Mouse (Mus musculus): Measurements from ENCODE around the gene Glt8d1. TPM values are rescaled to one million over a fixed set of nuclear protein-coding genes. Genes with fewer than 3 reads are reported as not detected.

Glt8d1 gene
- polyA plus RNA-seq (2012; ENCODE audit: insufficient read depth, insufficient read length, missing spikeins) = 62.2 and 65.6 TPM in 2 replicates

- H3K27ac ChIP-seq (ENCODE audit: insufficient read depth, low read depth, low read length) = peak within 1 kb of the TSS; percentile 77
- peaks cover 5% of the 10 kb centered on the region for H3K4me1 ChIP-seq (ENCODE audit: control insufficient read depth, insufficient read depth, low read length)
- TF ChIP-seq CTCF (IDR thresholded peaks at IDR 0.05; ENCODE audit: low read depth, low read length) (no peak), POLR2A (IDR thresholded peaks at IDR 0.05; ENCODE audit: borderline replicate concordance, low read depth, low read length) (no peak)
- peak within 1 kb of the TSS; percentile 92 for H3K4me3 ChIP-seq (ENCODE audit: insufficient read depth, low read length)
These were observed at the start of gene Glt8d1, which contains the start of gene Spcs1 for GRCm38 (mm10) chr14:31001307-31002205. Gene Glt8d1, plus strand, starts transcription at chr14:31001400. Gene Spcs1, minus strand, starts transcription at chr14:31001672.

GRCm38 (mm10) chr14:30958517-30958916, 42.7 kb upstream of the Glt8d1 start:
- Histone ChIP-seq H3K4me1 (ENCODE audit: control insufficient read depth, insufficient read depth, low read length) (0 out of 2 replicates have a peak, but pooled peaks cover 2% of the 10 kb centered on the region), H3K27ac (ENCODE audit: insufficient read depth, low read depth, low read length) (no peak overlapping the region), H3K4me3 (ENCODE audit: insufficient read depth, low read length) (no peak overlapping the region)
- no peak for TF ChIP-seq POLR2A (IDR thresholded peaks at IDR 0.05; ENCODE audit: borderline replicate concordance, low read depth, low read length)
- no peak for TF ChIP-seq CTCF (IDR thresholded peaks at IDR 0.05; ENCODE audit: low read depth, low read length)

GRCm38 (mm10) chr14:30959031-30959430, 42.2 kb upstream of the Glt8d1 start:
- H3K27ac ChIP-seq (ENCODE audit: insufficient read depth, low read depth, low read length) = no peak overlapping the region
- no peak overlapping the region for H3K4me3 ChIP-seq (ENCODE audit: insufficient read depth, low read length)
- H3K4me1 ChIP-seq (ENCODE audit: control insufficient read depth, insufficient read depth, low read length) = no peaks in the 10 kb centered on the region
- TF ChIP-seq CTCF (IDR thresholded peaks at IDR 0.05; ENCODE audit: low read depth, low read length) (no peak), POLR2A (IDR thresholded peaks at IDR 0.05; ENCODE audit: borderline replicate concordance, low read depth, low read length) (no peak)

- Histone ChIP-seq H3K27ac (ENCODE audit: insufficient read depth, low read depth, low read length) (no peak overlapping the region), H3K4me3 (ENCODE audit: insufficient read depth, low read length) (no peak overlapping the region), H3K4me1 (ENCODE audit: control insufficient read depth, insufficient read depth, low read length) (no peaks in the 10 kb centered on the region)
- TF ChIP-seq POLR2A (IDR thresholded peaks at IDR 0.05; ENCODE audit: borderline replicate concordance, low read depth, low read length) (no peak), CTCF (IDR thresholded peaks at IDR 0.05; ENCODE audit: low read depth, low read length) (no peak)
These were observed 40.8 kb upstream of the Glt8d1 start for GRCm38 (mm10) chr14:30960366-30960765.

GRCm38 (mm10) chr14:30974204-30974603, 27.0 kb upstream of the Glt8d1 start:
- Histone ChIP-seq H3K27ac (ENCODE audit: insufficient read depth, low read depth, low read length) (peak overlapping the region; percentile 60; the same call in 1 of the 2 replicates), H3K4me3 (ENCODE audit: insufficient read depth, low read length) (no peak overlapping the region), H3K4me1 (ENCODE audit: control insufficient read depth, insufficient read depth, low read length) (peaks cover 10% of the 10 kb centered on the region)
- TF ChIP-seq CTCF (IDR thresholded peaks at IDR 0.05; ENCODE audit: low read depth, low read length) (no peak), POLR2A (IDR thresholded peaks at IDR 0.05; ENCODE audit: borderline replicate concordance, low read depth, low read length) (no peak)

GRCm38 (mm10) chr14:30976222-30976621, 25.0 kb upstream of the Glt8d1 start:
- Histone ChIP-seq H3K27ac (ENCODE audit: insufficient read depth, low read depth, low read length) (no peak overlapping the region), H3K4me3 (ENCODE audit: insufficient read depth, low read length) (no peak overlapping the region), H3K4me1 (ENCODE audit: control insufficient read depth, insufficient read depth, low read length) (peaks cover 10% of the 10 kb centered on the region)
- TF ChIP-seq CTCF (IDR thresholded peaks at IDR 0.05; ENCODE audit: low read depth, low read length) (no peak), POLR2A (IDR thresholded peaks at IDR 0.05; ENCODE audit: borderline replicate concordance, low read depth, low read length) (no peak)

- TF ChIP-seq POLR2A (IDR thresholded peaks at IDR 0.05; ENCODE audit: borderline replicate concordance, low read depth, low read length) (no peak), CTCF (IDR thresholded peaks at IDR 0.05; ENCODE audit: low read depth, low read length) (no peak)
- Histone ChIP-seq H3K4me1 (ENCODE audit: control insufficient read depth, insufficient read depth, low read length) (no peaks in the 10 kb centered on the region; the same call in 1 of the 2 replicates), H3K4me3 (ENCODE audit: insufficient read depth, low read length) (no peak overlapping the region), H3K27ac (ENCODE audit: insufficient read depth, low read depth, low read length) (no peak overlapping the region)
These were observed 4.8 kb upstream of the Glt8d1 start for GRCm38 (mm10) chr14:30996417-30996816.

- no peak overlapping the region for H3K27ac ChIP-seq (ENCODE audit: insufficient read depth, low read depth, low read length)
- no peak for TF ChIP-seq POLR2A (IDR thresholded peaks at IDR 0.05; ENCODE audit: borderline replicate concordance, low read depth, low read length)
- no peak for TF ChIP-seq CTCF (IDR thresholded peaks at IDR 0.05; ENCODE audit: low read depth, low read length)
- peaks cover 5% of the 10 kb centered on the region for H3K4me1 ChIP-seq (ENCODE audit: control insufficient read depth, insufficient read depth, low read length)
- peak overlapping the region; percentile 92 for H3K4me3 ChIP-seq (ENCODE audit: insufficient read depth, low read length)
These were observed 844 bp upstream of the Glt8d1 start for GRCm38 (mm10) chr14:31000356-31000755.

GRCm38 (mm10) chr14:31000816-31001306, 339 bp upstream of the Glt8d1 start:
- Histone ChIP-seq H3K4me1 (ENCODE audit: control insufficient read depth, insufficient read depth, low read length) (peaks cover 5% of the 10 kb centered on the region), H3K27ac (ENCODE audit: insufficient read depth, low read depth, low read length) (peak overlapping the region; percentile 62), H3K4me3 (ENCODE audit: insufficient read depth, low read length) (peak overlapping the region; percentile 92)
- no peak for TF ChIP-seq POLR2A (IDR thresholded peaks at IDR 0.05; ENCODE audit: borderline replicate concordance, low read depth, low read length)
- TF ChIP-seq CTCF (IDR thresholded peaks at IDR 0.05; ENCODE audit: low read depth, low read length) = no peak

- TF ChIP-seq CTCF (IDR thresholded peaks at IDR 0.05; ENCODE audit: low read depth, low read length) (no peak), POLR2A (IDR thresholded peaks at IDR 0.05; ENCODE audit: borderline replicate concordance, low read depth, low read length) (no peak)
- H3K27ac ChIP-seq (ENCODE audit: insufficient read depth, low read depth, low read length) = no peak overlapping the region
- H3K4me3 ChIP-seq (ENCODE audit: insufficient read depth, low read length) = no peak overlapping the region
- H3K4me1 ChIP-seq (ENCODE audit: control insufficient read depth, insufficient read depth, low read length) = peaks cover 7% of the 10 kb centered on the region
These were observed 3.3 kb downstream of the Glt8d1 start for GRCm38 (mm10) chr14:31004527-31004926.
